Mouse (Mus musculus): ENCODE measurements at regions not wholly inside any gene's neighbourhood (a gene's known extent, or its start where the extent isn't known, plus 50 kb on each side); places are given as distances from the start of the nearest gene placed in this dataset.
A peak's percentile ranks its signal among the peaks of the same experiment; 100 is the strongest.
"Not testable (repeated sequence)": the region's sequence is repeated elsewhere in the genome, so short reads cannot be mapped to it uniquely, and the experiment has no call there.

GRCm38 (mm10) chr11:91524019-91524418, 53.3 kb downstream of the Kif2b start:
- DNase-seq (ENCODE audit: low spot score in 2 of 2), result no peak

- no peak for DNase-seq (ENCODE audit: low spot score in 2 of 2)
Observed at GRCm38 (mm10) chr11:91479236-91479635, 98.1 kb downstream of the Kif2b start.

GRCm38 (mm10) chr11:91463578-91464401, 113.6 kb downstream of the Kif2b start:
- DNase-seq (ENCODE audit: low spot score in 2 of 2), result no peak

GRCm38 (mm10) chr11:91461946-91462345, 115.4 kb downstream of the Kif2b start:
- no peak for DNase-seq (ENCODE audit: low spot score in 2 of 2)

GRCm38 (mm10) chr11:91442361-91442760, 135.0 kb downstream of the Kif2b start:
- DNase-seq (ENCODE audit: low spot score in 2 of 2), result no peak

- DNase-seq (ENCODE audit: low spot score in 2 of 2), result no peak
Observed at GRCm38 (mm10) chr11:91432195-91432594, 145.2 kb downstream of the Kif2b start.

GRCm38 (mm10) chr11:91426731-91427130, 150.6 kb downstream of the Kif2b start:
- no peak for DNase-seq (ENCODE audit: low spot score in 2 of 2)

GRCm38 (mm10) chr11:91387172-91387571, 190.2 kb downstream of the Kif2b start:
- no peak for DNase-seq (ENCODE audit: low spot score in 2 of 2)

- DNase-seq (ENCODE audit: low spot score in 2 of 2), result no peak
Observed at GRCm38 (mm10) chr11:91357029-91357428, 220.3 kb downstream of the Kif2b start.

- no peak for DNase-seq (ENCODE audit: low spot score in 2 of 2)
Observed at GRCm38 (mm10) chr11:91342629-91343028, 234.7 kb downstream of the Kif2b start.

- DNase-seq (ENCODE audit: low spot score in 2 of 2), result no peak
Observed at GRCm38 (mm10) chr11:91333056-91333455, 244.3 kb downstream of the Kif2b start.

- DNase-seq (ENCODE audit: low spot score in 2 of 2), result no peak
Observed at GRCm38 (mm10) chr11:91327543-91327942, 249.8 kb downstream of the Kif2b start.

- no peak for DNase-seq (ENCODE audit: low spot score in 2 of 2)
Observed at GRCm38 (mm10) chr11:91310212-91310742, 267.1 kb downstream of the Kif2b start.

GRCm38 (mm10) chr11:91289194-91290123, 287.9 kb downstream of the Kif2b start:
- peak in 1 of 2 experiments; percentile 4 for DNase-seq (ENCODE audit: low spot score in 2 of 2)

- no peak for DNase-seq (ENCODE audit: low spot score in 2 of 2)
Observed at GRCm38 (mm10) chr11:91286376-91286775, 291.0 kb downstream of the Kif2b start.

- DNase-seq (ENCODE audit: low spot score in 2 of 2), result no peak
Observed at GRCm38 (mm10) chr11:91262216-91262615, 315.1 kb downstream of the Kif2b start.

GRCm38 (mm10) chr11:91242061-91242460, 335.3 kb downstream of the Kif2b start:
- not testable (repeated sequence) for DNase-seq (ENCODE audit: low spot score in 2 of 2)

GRCm38 (mm10) chr11:91216158-91216557, 361.2 kb downstream of the Kif2b start:
- no peak for DNase-seq (ENCODE audit: low spot score in 2 of 2)

GRCm38 (mm10) chr11:91213104-91213503, 364.3 kb downstream of the Kif2b start:
- no peak for DNase-seq (ENCODE audit: low spot score in 2 of 2)

- DNase-seq (ENCODE audit: low spot score in 2 of 2), result no peak
Observed at GRCm38 (mm10) chr11:91206470-91206869, 370.9 kb downstream of the Kif2b start.

GRCm38 (mm10) chr11:91204416-91204815, 372.9 kb downstream of the Kif2b start:
- no peak for DNase-seq (ENCODE audit: low spot score in 2 of 2)

- DNase-seq (ENCODE audit: low spot score in 2 of 2), result no peak
Observed at GRCm38 (mm10) chr11:91196841-91197240, 380.5 kb downstream of the Kif2b start.
